Mouse (Mus musculus) lung, postnatal 0 days (tissue): ENCODE results near the gene Zfp644. TPM values are rescaled to one million over a fixed set of nuclear protein-coding genes. Genes with fewer than 3 reads are reported as not detected.

Experiments
- ATAC-seq: fragments of 200-750 bp; cut with Nextera tagmentation; 2 replicates; pipeline ENCODE4 v1.8.0; 2017; ENCODE audit warnings: moderate library complexity
- DNase-seq: peaks from one replicate; pipeline ENCODE4 v3.0.0-alpha.2; 2016; ENCODE audit warnings: low spot score
- H3K27ac ChIP-seq: fragments of 300-500 bp; sonication (generic); 2 replicates; pipeline ENCODE4 v1.5.1; 2014; ENCODE audit warnings: antibody characterized with exemption, mild to moderate bottlenecking, low read length, mixed read lengths
- H3K27me3 ChIP-seq: fragments of 300-500 bp; sonication (generic); replicated peaks from 2 replicates; pipeline ENCODE4 v1.6.1; 2014; ENCODE audit warnings: low read length, mixed read lengths; ENCODE audit not compliant: insufficient read depth
- H3K36me3 ChIP-seq: fragments of 300-500 bp; sonication (generic); 2 replicates; pipeline ENCODE4 v1.6.1; 2014; ENCODE audit warnings: low read length, mixed read lengths; ENCODE audit not compliant: insufficient read depth
- H3K4me1 ChIP-seq: fragments of 300-500 bp; sonication (generic); 2 replicates; pipeline ENCODE4 v1.6.1; 2014; ENCODE audit warnings: antibody characterized with exemption, low read depth, low read length, mixed read lengths; ENCODE audit not compliant: insufficient read depth
- H3K4me2 ChIP-seq: fragments of 300-500 bp; sonication (generic); replicated peaks from 2 replicates; pipeline ENCODE4 v1.6.1; 2014; ENCODE audit warnings: low read depth, mild to moderate bottlenecking, low read length, moderate library complexity, mixed read lengths
- H3K4me3 ChIP-seq: fragments of 300-500 bp; sonication (generic); 2 replicates; pipeline ENCODE4 v1.5.1; 2014; ENCODE audit warnings: low read depth, low read length
- H3K9ac ChIP-seq: fragments of 300-500 bp; sonication (generic); replicated peaks from 2 replicates; pipeline ENCODE4 v1.6.1; 2014; ENCODE audit warnings: low read depth, mild to moderate bottlenecking
- H3K9me3 ChIP-seq: fragments of 300-500 bp; sonication (generic); 2 replicates; pipeline ENCODE4 v1.6.1; 2016; ENCODE audit warnings: low read length, mixed read lengths
- CTCF ChIP-seq: IDR thresholded peaks from 2 replicates; pipeline ENCODE4 v1.5.1; 2016; ENCODE audit warnings: antibody characterized with exemption, mild to moderate bottlenecking
- EP300 ChIP-seq: IDR thresholded peaks from 2 replicates; pipeline ENCODE4 v1.6.1; 2016; ENCODE audit warnings: antibody characterized with exemption, mild to moderate bottlenecking, control low read depth
- WGBS: fragments of 180-500 bp; shearing (Covaris S2); extraction: QIAGEN DNeasy Blood & Tissue Kit; methylation state at CpG from one replicate; pipeline ENCODE4 v1.1.7; 2014; 5-methylcytosine and 5-hydroxymethylcytosine counted together
- polyA plus RNA-seq: library from polyadenylated mRNA; unstranded; fragments of >200 nt; fragmentation: Nextera tagmentation; extraction: Ambion mirVana; gene quantifications from 2 replicates; pipeline ENCODE4 v1.2.1, GENCODE M21; 2015

Gene Zfp644
- polyA plus RNA-seq, 1 experiment from 2014 or later, result 57.2 TPM

DNA sequence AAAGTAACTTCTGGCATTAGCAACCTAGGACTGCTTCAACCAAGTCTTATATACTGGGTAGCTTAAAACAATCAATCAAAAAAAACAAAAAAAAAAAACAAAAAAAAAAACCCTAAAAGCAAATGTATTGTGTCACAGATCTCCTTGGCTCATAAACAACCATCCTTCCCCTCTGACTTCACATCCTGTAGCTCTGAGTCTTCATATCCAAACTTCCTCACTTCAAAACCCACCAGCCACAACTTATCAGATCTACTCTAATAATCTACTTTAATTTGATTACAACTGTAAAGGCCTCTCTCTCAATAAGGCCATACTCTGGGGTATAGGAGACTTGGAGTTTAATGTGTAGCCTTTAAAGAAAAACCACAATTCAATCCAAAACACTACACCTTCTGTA lies 47.1 kb downstream of the Zfp644 start:
- peak; percentile 14 for DNase-seq
- Histone ChIP-seq H3K9ac (no peak overlapping the region), H3K36me3 (no peaks in the 10 kb centered on the region), H3K27me3 (no peaks in the 10 kb centered on the region), H3K4me3 (no peak overlapping the region), H3K9me3 (no peaks in the 10 kb centered on the region), H3K4me2 (no peak overlapping the region), H3K27ac (no peak overlapping the region), H3K4me1 (no peaks in the 10 kb centered on the region)
- no peak for ATAC-seq
- TF ChIP-seq CTCF (no peak), EP300 (no peak)

DNA sequence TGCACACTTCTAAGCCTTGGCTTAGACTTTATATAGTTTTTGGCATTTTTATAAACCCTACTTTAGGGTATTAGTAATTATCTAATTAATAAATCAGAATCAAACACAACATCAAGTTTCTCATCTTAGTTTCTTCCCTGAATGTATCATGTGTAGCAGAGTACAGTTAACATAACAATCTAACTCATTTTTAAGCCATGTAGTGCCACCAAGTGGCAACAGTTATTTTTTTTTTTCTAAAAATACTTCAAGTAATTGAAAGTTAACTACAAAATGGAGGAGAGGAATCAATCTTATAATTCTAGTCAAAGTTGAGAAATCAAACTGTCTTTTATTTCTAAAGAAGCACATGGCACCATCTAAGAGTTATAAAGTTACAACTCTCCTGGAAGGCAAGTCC lies 47.6 kb downstream of the Zfp644 start:
- ATAC-seq, result no peak
- H3K27me3 ChIP-seq, result no peaks in the 10 kb centered on the region
- no peak overlapping the region for H3K4me3 ChIP-seq
- H3K4me2 ChIP-seq, result no peak overlapping the region
- H3K4me1 ChIP-seq, result no peaks in the 10 kb centered on the region
- DNase-seq, result peak; percentile 27
- H3K9me3 ChIP-seq, result no peaks in the 10 kb centered on the region
- no peak overlapping the region for H3K9ac ChIP-seq
- H3K36me3 ChIP-seq, result no peaks in the 10 kb centered on the region
- no peak overlapping the region for H3K27ac ChIP-seq
- TF ChIP-seq CTCF (peak; percentile 34; the same call in 1 of the 2 replicates), EP300 (no peak)

DNA sequence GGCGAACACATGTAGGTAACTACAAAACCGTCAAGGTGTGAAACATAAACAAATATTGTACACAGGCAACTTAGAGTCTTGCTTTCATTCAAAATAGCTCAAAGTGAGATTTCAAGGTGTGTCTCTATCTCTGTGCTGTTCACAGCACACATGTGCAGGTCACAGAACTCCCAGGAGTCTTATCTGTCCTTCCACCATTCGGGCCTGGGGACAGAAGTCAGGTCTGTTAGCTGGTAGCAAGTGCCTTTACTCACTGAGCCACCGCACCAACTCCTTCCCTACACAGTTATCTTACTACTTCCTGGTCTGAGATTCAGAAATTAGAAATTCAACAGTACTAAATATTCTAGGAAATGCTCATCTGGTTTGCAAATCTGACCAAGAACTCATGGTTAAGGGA lies 53.7 kb downstream of the Zfp644 start:
- Histone ChIP-seq H3K27ac (no peak overlapping the region), H3K4me3 (no peak overlapping the region), H3K9me3 (no peaks in the 10 kb centered on the region), H3K36me3 (no peaks in the 10 kb centered on the region), H3K4me1 (no peaks in the 10 kb centered on the region), H3K27me3 (no peaks in the 10 kb centered on the region), H3K9ac (no peak overlapping the region), H3K4me2 (no peak overlapping the region)
- ATAC-seq (no peak), DNase-seq (no peak)
- TF ChIP-seq EP300, result no peak
- TF ChIP-seq CTCF, result no peak
- WGBS, result 92% methylated on average over 4 of the region's 4 CpGs

DNA sequence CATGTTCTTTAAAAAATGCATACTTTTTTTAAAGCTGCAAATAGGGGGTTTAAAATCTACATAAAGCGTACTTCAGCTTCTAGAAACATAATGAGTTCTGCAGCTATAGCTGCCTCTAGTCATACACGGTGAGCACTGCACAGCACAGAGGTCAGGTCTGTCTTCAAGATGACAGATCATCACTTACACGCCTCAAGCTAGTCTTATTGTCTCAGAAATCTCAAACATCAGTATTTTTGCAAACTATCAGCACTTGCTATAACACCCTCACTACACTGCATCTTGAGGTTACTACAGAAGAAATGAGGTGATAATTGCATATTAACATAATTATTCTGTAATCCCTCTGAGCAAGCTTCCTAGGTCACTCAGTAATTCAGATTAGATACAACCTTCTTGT lies 55.2 kb downstream of the Zfp644 start:
- no peak for DNase-seq
- ATAC-seq, result no peak
- H3K27ac ChIP-seq, result no peak overlapping the region
- H3K4me1 ChIP-seq, result peaks cover 3% of the 10 kb centered on the region; the same call in 1 of the 2 replicates
- no peak overlapping the region for H3K4me2 ChIP-seq
- no peak for TF ChIP-seq EP300
- no peak for TF ChIP-seq CTCF
- WGBS, result 76% methylated on average over 3 of the region's 3 CpGs
- no peak overlapping the region for H3K9ac ChIP-seq
- no peaks in the 10 kb centered on the region for H3K27me3 ChIP-seq
- H3K9me3 ChIP-seq, result no peaks in the 10 kb centered on the region
- no peaks in the 10 kb centered on the region for H3K36me3 ChIP-seq
- H3K4me3 ChIP-seq, result no peak overlapping the region

DNA sequence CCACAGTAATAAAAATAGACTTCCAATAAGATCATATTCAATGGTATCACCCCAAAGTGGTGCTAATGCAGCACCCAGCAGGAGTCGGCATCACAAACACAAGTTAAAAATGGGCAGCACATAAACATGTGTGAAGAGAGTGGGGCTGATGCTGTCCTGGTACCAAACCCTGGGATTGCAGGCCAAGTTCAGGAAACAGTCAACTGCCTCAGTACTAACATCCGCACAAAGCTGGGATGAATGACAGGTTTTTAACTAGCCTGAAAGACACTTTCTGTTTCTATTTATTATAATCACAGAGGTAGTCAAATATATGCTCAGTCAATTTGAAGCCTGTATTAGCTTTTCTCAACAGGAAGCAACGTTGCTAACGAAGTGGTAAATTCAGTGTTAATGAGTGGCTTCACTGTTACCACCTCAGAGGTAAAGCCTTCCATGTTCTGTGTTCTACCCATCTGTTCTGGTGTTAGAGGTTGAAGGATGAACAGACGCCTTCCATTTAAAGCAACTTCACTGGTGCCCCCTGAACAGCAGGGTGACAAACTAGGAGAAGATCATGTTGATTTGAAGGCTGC lies 56.8 kb downstream of the Zfp644 start:
- H3K9ac ChIP-seq, result no peak overlapping the region
- no peak for ATAC-seq
- DNase-seq, result no peak
- 65% methylated on average over 5 of the region's 5 CpGs for WGBS
- H3K27ac ChIP-seq, result no peak overlapping the region
- no peak for TF ChIP-seq EP300
- no peak for TF ChIP-seq CTCF
- H3K4me3 ChIP-seq, result no peak overlapping the region
- no peaks in the 10 kb centered on the region for H3K9me3 ChIP-seq
- H3K27me3 ChIP-seq, result no peaks in the 10 kb centered on the region
- H3K4me1 ChIP-seq, result peaks cover 3% of the 10 kb centered on the region; the same call in 1 of the 2 replicates
- H3K36me3 ChIP-seq, result no peaks in the 10 kb centered on the region
- H3K4me2 ChIP-seq, result no peak overlapping the region

DNA sequence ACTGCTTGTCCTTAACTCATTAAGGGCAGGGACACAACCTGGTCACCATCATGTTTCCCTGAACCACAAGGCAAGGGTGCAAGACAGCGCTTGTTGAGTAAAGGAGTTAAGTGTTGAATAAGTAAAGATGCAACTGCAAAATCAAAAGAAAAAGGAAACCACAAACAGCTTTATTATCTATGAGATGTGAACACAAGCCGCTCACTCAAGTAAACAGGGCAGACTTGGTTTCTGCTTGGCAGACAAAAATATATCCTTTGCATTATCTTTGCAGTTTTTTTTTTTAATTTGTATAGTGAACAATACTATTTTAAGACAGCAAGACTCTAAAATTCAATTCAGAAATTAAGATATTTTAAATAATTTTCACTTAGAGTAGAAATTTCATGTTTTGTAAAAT lies 57.5 kb downstream of the Zfp644 start:
- TF ChIP-seq CTCF (no peak), EP300 (no peak)
- peaks cover 3% of the 10 kb centered on the region; the same call in 1 of the 2 replicates for H3K4me1 ChIP-seq
- DNase-seq (no peak), ATAC-seq (no peak)
- no peaks in the 10 kb centered on the region for H3K27me3 ChIP-seq
- WGBS, result 88% methylated on average over 2 of the region's 2 CpGs
- H3K9me3 ChIP-seq, result no peaks in the 10 kb centered on the region
- H3K9ac ChIP-seq, result no peak overlapping the region
- no peak overlapping the region for H3K4me2 ChIP-seq
- no peak overlapping the region for H3K4me3 ChIP-seq
- no peak overlapping the region for H3K27ac ChIP-seq
- no peaks in the 10 kb centered on the region for H3K36me3 ChIP-seq

DNA sequence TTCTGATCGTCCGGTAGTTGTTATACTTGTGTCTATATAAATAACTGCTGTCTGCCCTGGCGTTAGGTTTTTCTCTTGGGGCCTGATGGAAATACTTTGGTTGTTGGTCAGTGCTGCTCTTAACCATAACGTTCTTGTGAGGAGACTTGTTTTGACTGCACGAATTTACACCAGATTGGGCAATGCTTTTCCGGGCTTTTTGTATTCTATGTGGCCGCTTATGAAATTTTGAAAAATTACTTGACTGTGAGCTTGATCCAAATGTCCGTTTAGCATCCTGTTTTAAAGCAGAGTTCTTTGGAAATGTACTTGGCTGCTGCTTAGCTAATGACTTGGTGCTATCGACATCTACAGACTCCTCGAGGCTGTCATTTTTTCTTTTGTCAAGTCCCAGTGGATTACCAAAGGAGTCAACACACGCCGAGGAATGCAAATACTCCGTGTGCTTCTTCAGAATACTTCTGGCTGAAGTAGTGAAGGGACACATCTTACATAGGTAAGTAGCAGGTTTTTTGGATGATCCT lies 60.6 kb downstream of the Zfp644 start:
- Histone ChIP-seq H3K4me1 (peaks cover 4% of the 10 kb centered on the region; the same call in 1 of the 2 replicates), H3K27me3 (no peaks in the 10 kb centered on the region), H3K27ac (no peak overlapping the region), H3K9me3 (no peaks in the 10 kb centered on the region), H3K4me3 (no peak overlapping the region), H3K36me3 (no peaks in the 10 kb centered on the region), H3K4me2 (no peak overlapping the region), H3K9ac (no peak overlapping the region)
- peak; percentile 82 for ATAC-seq
- WGBS, result 54% methylated on average over 13 of the region's 13 CpGs
- DNase-seq, result peak; percentile 88
- TF ChIP-seq CTCF (no peak), EP300 (no peak)
